Mouse (Mus musculus): ENCODE results near the gene Inka2. TPM values are rescaled to one million over a fixed set of nuclear protein-coding genes. Genes with fewer than 3 reads are reported as not detected.
A peak's percentile ranks its signal among the peaks of the same experiment; 100 is the strongest.

Gene Inka2
- total and polyA plus RNA-seq, 3 experiments = 1.9 to 4.6 (median 3.0) TPM

DNA sequence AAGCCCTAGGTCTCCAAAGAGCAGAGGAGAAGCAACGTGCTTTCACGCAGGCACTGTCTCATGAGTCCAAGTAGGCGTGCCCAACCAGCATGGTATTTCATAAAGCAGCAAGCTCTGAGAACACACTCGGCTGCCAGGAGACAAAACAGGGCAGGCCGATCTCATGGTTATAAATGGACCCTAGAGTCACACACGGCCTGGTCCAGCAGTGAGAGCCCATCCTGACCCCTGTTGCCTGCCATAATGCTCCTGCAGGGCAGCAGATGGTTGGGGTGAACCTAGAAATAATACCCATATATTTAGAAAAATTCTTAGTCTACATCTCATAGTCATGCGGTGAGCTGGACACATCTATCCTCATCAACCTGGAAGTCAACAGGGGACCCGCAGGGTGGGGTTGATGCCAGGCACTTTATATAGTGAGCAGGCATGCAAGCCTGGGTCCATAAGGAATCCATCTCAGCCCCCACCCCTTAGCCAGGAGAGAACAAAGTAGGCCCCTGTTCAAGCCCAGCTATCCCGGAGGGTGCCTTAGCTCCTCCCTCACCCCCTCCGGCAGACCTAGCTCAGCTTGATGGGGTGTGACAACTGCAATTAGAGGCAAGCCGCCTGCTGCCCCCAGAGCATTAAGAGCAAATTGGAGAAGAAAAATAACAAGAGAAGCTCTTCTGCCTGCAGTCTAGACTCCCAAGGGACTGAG lies 13.6 kb downstream of the Inka2 start:
- peaks cover 29% of the 10 kb centered on the region for H3K4me1 ChIP-seq (ENCODE audit: insufficient read depth, low read depth, low read length)
- no peak for DNase-seq (ENCODE audit: low spot score)
- TF ChIP-seq GATA1 (IDR thresholded peaks at IDR 0.05; ENCODE audit: borderline replicate concordance, low read length) = no peak
- TF ChIP-seq POLR2AphosphoS5 (IDR thresholded peaks at IDR 0.05; ENCODE audit: insufficient replicate concordance, low read depth, low read length) = no peak
- no peak for TF ChIP-seq CTCF (IDR thresholded peaks at IDR 0.05; ENCODE audit: low read depth, low read length)
- no peak for TF ChIP-seq TAL1 (conservative IDR thresholded peaks at IDR 0.05; ENCODE audit: low read depth, low read length)
- no peak for TF ChIP-seq GATA2 (IDR thresholded peaks at IDR 0.05; ENCODE audit: borderline replicate concordance, low read depth, low read length)
- no peak overlapping the region for H3K4me3 ChIP-seq (ENCODE audit: low read depth, low read length)
- no peaks in the 10 kb centered on the region for H3K27me3 ChIP-seq (ENCODE audit: insufficient read depth, low read length)
- no peaks in the 10 kb centered on the region for H3K9me3 ChIP-seq (replicated peaks)
- H3K36me3 ChIP-seq (replicated peaks) = peaks cover 82% of the 10 kb centered on the region
- ATAC-seq (ENCODE audit: extremely low read depth, insufficient number of reproducible peaks, low FRiP score, poor library complexity, severe bottlenecking) = no peak

DNA sequence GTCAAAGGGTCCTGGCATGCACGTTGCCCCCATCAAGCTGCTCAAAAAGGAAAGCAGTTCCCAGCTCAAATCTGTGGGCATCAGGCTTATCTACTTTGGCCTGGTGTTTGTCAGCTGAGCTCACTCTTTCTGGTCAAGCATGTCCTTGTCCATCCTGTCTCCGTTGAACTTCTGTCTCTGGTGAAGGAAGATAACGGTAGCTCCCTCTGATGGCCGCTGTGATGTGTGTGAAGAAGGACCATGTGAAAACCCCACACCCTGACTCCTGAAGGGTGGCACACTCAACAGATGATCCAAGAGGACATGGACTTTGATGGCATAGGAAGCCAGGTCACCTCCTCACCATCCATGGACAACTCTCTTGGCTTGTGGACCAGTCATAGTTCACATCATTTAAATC lies 14.3 kb downstream of the Inka2 start:
- Histone ChIP-seq H3K4me3 (ENCODE audit: low read depth, low read length) (no peak overlapping the region), H3K27me3 (ENCODE audit: insufficient read depth, low read length) (no peaks in the 10 kb centered on the region), H3K4me1 (ENCODE audit: insufficient read depth, low read depth, low read length) (peaks cover 26% of the 10 kb centered on the region), H3K9me3 (replicated peaks) (no peaks in the 10 kb centered on the region), H3K36me3 (replicated peaks) (peaks cover 82% of the 10 kb centered on the region)
- TF ChIP-seq CTCF (IDR thresholded peaks at IDR 0.05; ENCODE audit: low read depth, low read length) = no peak
- peak; percentile 27; the same call in 1 of the 2 replicates for TF ChIP-seq TAL1 (conservative IDR thresholded peaks at IDR 0.05; ENCODE audit: low read depth, low read length)
- DNase-seq (ENCODE audit: low spot score) (no peak), ATAC-seq (ENCODE audit: extremely low read depth, insufficient number of reproducible peaks, low FRiP score, poor library complexity, severe bottlenecking) (peak; percentile 46; the same call in 1 of the 2 replicates)

DNA sequence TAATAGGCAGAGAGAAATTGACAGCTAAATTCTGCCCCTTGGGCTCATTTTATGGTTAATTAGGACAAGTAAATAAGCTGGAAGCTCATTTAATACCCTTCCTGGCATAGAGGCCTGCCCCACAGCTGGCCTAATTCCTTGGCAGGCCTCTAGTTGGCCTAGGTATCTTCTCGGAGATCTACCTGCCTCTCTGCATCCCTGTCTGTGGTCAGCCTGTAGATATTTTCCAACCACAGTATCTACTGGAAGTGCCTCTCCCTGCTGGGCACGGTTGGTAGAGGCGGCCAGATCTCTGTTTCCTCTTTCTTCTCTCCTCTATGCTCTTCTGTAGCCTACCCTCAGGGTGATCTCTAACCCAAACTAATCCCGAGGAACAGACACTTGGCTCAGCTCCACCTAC lies 15.6 kb downstream of the Inka2 start:
- peaks cover 80% of the 10 kb centered on the region for H3K36me3 ChIP-seq (replicated peaks)
- no peak overlapping the region for H3K4me3 ChIP-seq (ENCODE audit: low read depth, low read length)
- DNase-seq (ENCODE audit: low spot score) (no peak), ATAC-seq (ENCODE audit: extremely low read depth, insufficient number of reproducible peaks, low FRiP score, poor library complexity, severe bottlenecking) (no peak)
- H3K9me3 ChIP-seq (replicated peaks) = no peaks in the 10 kb centered on the region
- no peak for TF ChIP-seq GATA1 (IDR thresholded peaks at IDR 0.05; ENCODE audit: borderline replicate concordance, low read length)
- TF ChIP-seq CTCF (IDR thresholded peaks at IDR 0.05; ENCODE audit: low read depth, low read length) = no peak
- no peak for TF ChIP-seq TAL1 (conservative IDR thresholded peaks at IDR 0.05; ENCODE audit: low read depth, low read length)
- no peak for TF ChIP-seq POLR2AphosphoS5 (IDR thresholded peaks at IDR 0.05; ENCODE audit: insufficient replicate concordance, low read depth, low read length)
- TF ChIP-seq GATA2 (IDR thresholded peaks at IDR 0.05; ENCODE audit: borderline replicate concordance, low read depth, low read length) = no peak
- H3K4me1 ChIP-seq (ENCODE audit: insufficient read depth, low read depth, low read length) = peaks cover 21% of the 10 kb centered on the region
- H3K27me3 ChIP-seq (ENCODE audit: insufficient read depth, low read length) = no peaks in the 10 kb centered on the region

DNA sequence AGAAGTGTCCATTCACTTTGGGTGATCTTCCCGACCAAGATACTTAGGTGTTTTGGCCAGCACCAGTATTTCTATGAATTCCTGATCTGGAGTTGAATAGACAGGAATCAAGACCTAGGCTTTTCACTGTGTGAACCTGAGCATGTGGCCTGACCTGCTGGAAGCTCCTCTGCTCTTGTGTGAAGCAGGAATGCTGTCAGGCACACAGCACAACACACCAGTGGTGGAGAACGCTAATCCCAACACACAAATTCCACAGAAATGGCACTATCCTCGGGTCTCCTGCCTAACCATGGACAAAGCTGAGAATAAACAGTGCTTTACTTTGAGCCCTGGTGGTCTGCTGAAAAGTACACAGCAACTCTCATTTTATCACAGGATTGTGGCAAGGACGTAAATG lies 16.1 kb downstream of the Inka2 start:
- ATAC-seq (ENCODE audit: extremely low read depth, insufficient number of reproducible peaks, low FRiP score, poor library complexity, severe bottlenecking) = no peak
- DNase-seq (ENCODE audit: low spot score) = no peak
- TF ChIP-seq POLR2AphosphoS5 (IDR thresholded peaks at IDR 0.05; ENCODE audit: insufficient replicate concordance, low read depth, low read length) (no peak), GATA1 (IDR thresholded peaks at IDR 0.05; ENCODE audit: borderline replicate concordance, low read length) (no peak), CTCF (IDR thresholded peaks at IDR 0.05; ENCODE audit: low read depth, low read length) (no peak), TAL1 (conservative IDR thresholded peaks at IDR 0.05; ENCODE audit: low read depth, low read length) (no peak), GATA2 (IDR thresholded peaks at IDR 0.05; ENCODE audit: borderline replicate concordance, low read depth, low read length) (no peak)
- no peak overlapping the region for H3K4me3 ChIP-seq (ENCODE audit: low read depth, low read length)
- H3K27me3 ChIP-seq (ENCODE audit: insufficient read depth, low read length) = no peaks in the 10 kb centered on the region
- no peaks in the 10 kb centered on the region for H3K9me3 ChIP-seq (replicated peaks)
- peaks cover 21% of the 10 kb centered on the region for H3K4me1 ChIP-seq (ENCODE audit: insufficient read depth, low read depth, low read length)
- peaks cover 82% of the 10 kb centered on the region for H3K36me3 ChIP-seq (replicated peaks)

DNA sequence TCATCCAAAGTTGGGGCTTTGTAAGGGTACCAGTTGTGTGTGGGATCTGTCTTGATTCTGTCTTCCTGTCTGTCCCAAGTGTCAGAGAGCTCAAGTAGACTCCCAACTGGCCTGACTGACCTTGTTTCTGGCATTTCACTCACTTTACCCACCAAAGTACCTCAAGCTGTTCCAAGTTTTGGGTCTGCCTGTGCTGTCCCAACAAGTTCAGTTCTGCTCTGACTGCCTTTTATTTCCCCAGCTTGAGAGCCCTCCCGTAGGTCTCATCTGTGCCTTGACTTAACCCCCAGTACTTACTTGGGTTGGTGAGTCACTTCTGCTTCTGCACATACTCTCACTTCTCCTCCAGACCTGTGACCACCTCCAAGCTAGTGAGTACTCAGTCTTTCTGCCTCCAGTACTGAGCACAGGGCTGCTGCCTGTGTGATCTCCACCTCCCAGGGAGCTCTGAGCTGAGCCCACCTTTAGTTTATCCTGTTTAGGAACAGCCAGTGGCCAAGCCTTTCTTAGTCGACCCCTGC lies 17.3 kb downstream of the Inka2 start:
- H3K27me3 ChIP-seq (ENCODE audit: insufficient read depth, low read length) = no peaks in the 10 kb centered on the region
- TF ChIP-seq POLR2AphosphoS5 (IDR thresholded peaks at IDR 0.05; ENCODE audit: insufficient replicate concordance, low read depth, low read length) = no peak
- TF ChIP-seq GATA2 (IDR thresholded peaks at IDR 0.05; ENCODE audit: borderline replicate concordance, low read depth, low read length) = no peak
- no peak for TF ChIP-seq TAL1 (conservative IDR thresholded peaks at IDR 0.05; ENCODE audit: low read depth, low read length)
- no peak for TF ChIP-seq CTCF (IDR thresholded peaks at IDR 0.05; ENCODE audit: low read depth, low read length)
- no peak for TF ChIP-seq GATA1 (IDR thresholded peaks at IDR 0.05; ENCODE audit: borderline replicate concordance, low read length)
- DNase-seq (ENCODE audit: low spot score) (no peak), ATAC-seq (ENCODE audit: extremely low read depth, insufficient number of reproducible peaks, low FRiP score, poor library complexity, severe bottlenecking) (no peak)
- H3K4me3 ChIP-seq (ENCODE audit: low read depth, low read length) = no peak overlapping the region
- H3K9me3 ChIP-seq (replicated peaks) = no peaks in the 10 kb centered on the region
- H3K4me1 ChIP-seq (ENCODE audit: insufficient read depth, low read depth, low read length) = peaks cover 10% of the 10 kb centered on the region
- peaks cover 75% of the 10 kb centered on the region for H3K36me3 ChIP-seq (replicated peaks)

DNA sequence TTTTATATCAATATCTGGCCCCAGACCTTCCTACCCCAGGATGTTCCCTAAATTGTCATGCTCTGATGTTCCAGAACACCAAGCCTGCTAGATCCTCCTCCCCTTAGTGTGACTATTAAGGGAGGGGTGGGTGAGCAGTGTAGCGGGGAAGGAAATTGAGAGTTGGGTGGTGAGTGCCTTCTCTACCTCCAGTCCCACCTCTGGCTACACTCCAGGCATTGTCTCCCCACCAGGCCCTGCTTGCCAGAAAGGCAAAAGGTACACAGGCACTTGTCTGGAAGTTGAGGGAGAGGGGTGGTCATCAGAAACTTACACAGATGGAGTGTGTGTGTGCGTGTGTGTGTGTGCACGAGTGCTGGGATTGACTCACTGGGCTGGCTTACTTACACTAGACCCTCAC lies 18.1 kb downstream of the Inka2 start:
- Histone ChIP-seq H3K4me1 (ENCODE audit: insufficient read depth, low read depth, low read length) (peaks cover 8% of the 10 kb centered on the region), H3K36me3 (replicated peaks) (peaks cover 74% of the 10 kb centered on the region), H3K4me3 (ENCODE audit: low read depth, low read length) (no peak overlapping the region), H3K9me3 (replicated peaks) (no peaks in the 10 kb centered on the region), H3K27me3 (ENCODE audit: insufficient read depth, low read length) (no peaks in the 10 kb centered on the region)
- ATAC-seq (ENCODE audit: extremely low read depth, insufficient number of reproducible peaks, low FRiP score, poor library complexity, severe bottlenecking) = no peak
- DNase-seq (ENCODE audit: low spot score) = no peak
- TF ChIP-seq GATA2 (IDR thresholded peaks at IDR 0.05; ENCODE audit: borderline replicate concordance, low read depth, low read length) (no peak), POLR2AphosphoS5 (IDR thresholded peaks at IDR 0.05; ENCODE audit: insufficient replicate concordance, low read depth, low read length) (no peak), TAL1 (conservative IDR thresholded peaks at IDR 0.05; ENCODE audit: low read depth, low read length) (no peak), CTCF (IDR thresholded peaks at IDR 0.05; ENCODE audit: low read depth, low read length) (no peak)

All from G1E (cell line).